Mouse (Mus musculus) left cerebral cortex, adult 11 months (tissue): ENCODE measurements around the gene Borcs7.

Source experiments
- DNase-seq: peaks from one replicate; pipeline ENCODE4 v3.0.0; 2022; ENCODE audit warnings: low spot score

The Borcs7 gene

DNA sequence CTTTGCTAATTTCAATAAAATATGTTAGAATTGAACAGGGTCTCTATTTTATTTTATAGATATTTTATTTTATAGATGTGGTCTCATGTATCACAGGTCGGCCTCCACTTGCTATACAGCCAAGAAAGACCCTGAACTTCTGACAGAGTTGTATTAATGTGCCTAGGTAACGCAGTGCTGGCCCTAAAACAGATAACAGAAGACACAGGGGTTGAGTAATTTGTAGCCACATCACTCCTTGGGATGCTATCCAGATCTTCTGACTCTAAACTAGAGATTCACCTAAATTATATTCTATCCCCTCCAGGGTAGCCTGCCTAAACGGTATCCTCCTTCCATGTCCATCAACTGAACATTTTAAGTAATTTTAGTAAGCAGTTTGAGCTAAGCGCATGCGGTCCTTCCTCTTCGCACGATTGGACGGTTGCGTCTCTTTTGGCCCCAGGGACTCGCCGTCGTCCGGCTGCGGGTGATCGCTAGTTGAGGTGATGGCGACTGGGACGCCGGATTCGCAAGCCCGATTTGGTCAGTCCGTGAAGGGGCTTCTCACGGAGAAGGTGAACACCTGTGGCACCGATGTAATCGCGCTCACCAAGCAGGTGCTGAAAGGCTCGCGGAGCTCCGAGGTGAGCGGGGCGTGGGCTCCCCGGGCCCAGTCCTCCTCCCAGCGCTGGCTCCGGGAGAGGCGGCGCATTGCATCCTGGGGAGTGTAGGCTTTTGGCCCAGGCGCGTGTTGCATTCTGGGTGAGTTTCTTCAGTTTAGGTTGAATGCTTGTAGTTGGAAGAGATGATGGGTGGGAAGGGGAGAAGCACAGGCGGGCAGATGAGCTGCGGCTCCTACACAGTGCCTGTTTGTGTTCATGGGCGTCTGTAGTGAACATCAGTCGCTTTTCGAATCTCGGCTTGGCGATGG, at the start of gene Borcs7:
TSS of gene Borcs7 (plus strand) at position 447 of the 913 bp plus-strand sequence.
- peak; percentile 80 for DNase-seq

DNA sequence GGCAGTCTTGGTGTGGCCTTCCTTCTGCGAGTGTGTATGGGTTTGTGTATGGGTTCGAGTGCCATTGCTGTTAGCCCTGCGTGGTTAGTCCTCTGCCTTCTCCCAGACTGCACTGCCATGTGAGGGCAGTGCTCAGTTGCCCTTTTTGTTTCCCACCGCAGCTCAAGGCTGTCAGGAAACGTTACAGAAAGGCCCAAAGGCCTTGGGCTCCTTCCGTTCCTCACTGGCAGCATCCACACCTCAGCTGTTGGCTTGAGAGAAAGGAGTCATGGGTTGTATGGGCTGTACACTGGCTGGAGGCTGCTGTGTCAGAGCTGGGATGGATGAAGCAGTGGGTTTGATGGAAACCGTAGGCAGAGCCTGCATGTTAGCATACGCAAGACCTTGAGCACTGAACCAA, 48.9 kb upstream of the Borcs7 start:
- no peak for DNase-seq

DNA sequence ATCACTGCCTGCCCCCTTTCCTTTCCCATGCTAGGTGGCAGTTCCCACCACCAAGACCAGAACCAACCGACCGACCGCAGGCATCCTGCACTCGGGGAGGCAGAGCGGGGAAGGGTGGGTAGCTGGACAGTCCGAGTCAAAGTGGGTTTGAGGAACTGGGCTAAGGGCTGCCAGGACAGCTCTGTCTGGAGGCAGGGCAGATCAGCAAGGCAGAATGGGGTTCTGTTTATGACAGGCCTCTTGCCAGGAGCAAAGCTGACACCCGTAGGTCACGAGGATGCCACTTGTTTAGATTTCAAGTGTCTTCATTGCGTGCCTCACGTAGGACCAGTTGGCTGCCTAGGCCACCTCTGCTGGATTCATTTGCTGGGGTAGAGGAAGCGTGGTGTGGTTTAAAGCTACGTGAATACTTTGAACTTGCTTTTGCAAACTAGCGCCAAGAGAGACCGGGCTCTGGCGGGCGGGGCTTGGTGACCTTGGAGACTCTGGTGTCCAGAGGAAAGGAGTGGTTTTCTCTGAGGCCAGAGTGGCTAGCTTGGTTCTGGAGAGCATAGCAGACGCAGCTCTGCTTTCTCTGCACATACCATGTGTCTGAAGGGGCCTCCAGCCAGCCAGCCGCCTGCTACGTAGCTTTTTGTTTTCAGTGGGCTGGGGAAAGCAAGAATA, 48.2 kb upstream of the Borcs7 start:
- DNase-seq, result no peak

DNA sequence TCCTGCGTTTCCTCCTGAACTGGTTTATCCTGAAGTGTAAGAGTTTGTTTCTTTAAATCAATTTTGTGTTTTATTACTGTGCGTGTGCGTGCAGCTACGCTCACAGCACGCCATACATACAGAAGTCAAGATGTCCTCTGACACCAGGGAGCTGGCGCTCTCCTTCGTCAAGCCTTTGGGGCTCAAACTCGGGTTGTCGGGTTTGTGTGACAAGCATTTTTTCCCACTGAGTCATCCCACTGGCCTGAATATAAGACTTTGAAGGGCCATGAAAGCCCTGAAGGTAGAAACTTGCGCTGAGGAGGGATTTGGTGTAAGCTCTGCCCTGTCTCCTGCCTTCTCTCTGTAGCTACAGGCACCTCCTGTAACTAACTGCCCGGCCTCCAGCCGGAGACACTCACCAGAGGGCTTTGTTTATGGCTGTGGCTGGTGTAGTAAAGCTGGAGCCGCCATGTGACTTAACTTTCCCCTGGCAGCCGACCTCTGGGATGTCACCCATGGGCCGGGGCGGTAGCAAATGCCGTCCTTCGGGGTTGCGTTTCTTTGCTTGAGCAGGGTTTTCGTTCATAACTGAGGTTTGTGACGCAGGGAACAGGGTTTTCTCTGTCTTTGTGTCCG, 47.5 kb upstream of the Borcs7 start:
- no peak for DNase-seq

DNA sequence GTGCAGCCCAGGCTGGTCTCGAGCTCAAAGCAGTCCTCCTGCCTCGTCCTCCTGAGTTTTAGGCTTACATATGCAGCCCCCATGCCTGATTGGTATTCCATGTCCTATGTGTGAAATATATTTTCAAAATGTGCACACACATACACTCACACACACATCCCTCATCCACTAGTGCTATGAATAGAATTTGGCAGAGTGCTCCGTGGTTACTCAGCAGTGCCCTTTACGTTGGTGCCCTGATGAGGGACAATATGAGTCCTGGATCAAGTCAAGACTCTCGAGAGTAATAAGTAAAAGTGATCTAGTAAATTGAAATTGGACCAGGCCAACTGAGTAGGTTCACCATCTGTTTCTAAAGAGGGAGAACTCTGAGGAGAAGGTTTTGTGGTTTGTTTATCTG, 46.5 kb upstream of the Borcs7 start:
- no peak for DNase-seq

DNA sequence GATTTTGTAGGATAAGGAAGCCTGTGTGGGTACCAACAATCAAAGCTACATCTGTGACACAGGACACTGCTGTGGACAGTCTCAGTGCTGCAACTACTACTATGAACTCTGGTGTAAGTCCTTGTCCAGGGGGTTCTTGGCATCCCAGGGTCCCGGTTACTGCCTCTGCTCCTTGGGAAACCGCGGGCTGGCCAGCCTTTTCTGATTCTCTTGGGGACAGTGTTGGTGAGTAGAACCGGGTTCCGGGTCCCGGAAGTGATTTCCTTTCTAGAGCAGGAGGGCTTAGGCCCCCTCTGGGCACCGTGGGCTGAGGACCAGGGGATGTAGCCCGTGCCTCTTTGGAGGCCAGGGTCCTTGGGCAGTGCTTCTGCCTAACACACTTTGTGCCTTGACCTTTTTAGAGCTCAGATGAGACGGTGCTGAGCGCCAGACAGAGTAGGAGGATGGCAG, 45.3 kb upstream of the Borcs7 start:
- no peak for DNase-seq

DNA sequence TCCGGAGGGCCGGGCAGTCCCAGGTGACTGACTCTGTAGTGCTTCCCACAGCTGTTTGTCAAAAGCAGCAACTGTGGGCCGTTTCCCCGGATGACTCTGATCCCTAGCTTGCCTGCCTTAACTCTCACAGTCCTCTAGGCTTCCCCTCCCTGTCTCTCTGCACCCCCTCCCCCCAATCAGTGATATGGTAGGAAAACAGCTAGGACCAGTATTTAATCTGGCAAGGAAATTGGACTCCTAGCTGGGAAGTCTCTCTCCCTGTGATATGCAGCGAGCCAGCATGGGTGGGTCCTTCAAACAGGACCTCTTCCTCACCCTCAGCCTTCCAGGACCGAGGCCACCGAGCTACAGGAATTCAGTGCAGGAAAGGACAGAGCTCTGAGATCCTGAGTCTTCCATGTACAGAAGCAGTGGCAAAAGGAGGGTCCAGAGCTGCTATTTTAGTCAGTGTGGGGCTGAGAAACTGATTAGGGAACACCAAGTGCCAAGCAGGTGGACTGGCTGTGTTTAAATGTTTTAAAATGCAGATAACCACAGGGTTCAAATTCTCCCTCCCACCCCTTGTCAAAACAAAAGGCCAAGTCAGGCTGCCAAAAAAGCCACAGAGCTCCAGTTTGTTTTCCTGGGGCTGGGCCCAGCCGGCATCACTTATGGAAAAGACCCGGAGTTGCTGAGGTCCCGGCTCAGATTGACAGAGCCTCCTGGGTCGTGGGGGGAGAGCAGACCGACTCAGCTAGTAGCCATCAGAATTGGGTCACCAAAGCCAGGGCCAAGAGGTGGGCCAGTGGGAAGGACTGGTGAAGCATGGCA, 44.7 kb upstream of the Borcs7 start:
- DNase-seq, result no peak

DNA sequence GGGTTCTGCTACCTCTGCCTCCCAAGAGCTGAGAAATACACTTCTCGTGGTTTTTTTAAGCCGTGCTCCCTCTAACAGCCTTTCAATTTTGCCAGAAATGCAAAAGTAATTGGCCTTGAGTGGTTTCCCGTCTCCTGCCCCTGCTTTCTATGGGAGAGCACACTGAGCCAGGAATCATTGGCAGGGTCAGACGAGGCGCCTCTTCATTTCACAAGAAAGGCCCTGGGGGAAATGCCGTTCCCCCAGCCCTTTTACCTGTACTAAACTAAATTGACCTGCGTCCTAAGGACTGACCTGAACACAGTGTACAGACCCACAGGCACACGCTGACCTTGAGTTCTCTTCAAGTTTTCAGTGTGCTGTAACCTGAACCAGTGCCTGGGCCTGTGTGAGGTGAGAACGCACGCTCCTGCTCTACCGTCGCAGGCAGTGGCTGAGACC, 43.6 kb upstream of the Borcs7 start:
- no peak for DNase-seq

DNA sequence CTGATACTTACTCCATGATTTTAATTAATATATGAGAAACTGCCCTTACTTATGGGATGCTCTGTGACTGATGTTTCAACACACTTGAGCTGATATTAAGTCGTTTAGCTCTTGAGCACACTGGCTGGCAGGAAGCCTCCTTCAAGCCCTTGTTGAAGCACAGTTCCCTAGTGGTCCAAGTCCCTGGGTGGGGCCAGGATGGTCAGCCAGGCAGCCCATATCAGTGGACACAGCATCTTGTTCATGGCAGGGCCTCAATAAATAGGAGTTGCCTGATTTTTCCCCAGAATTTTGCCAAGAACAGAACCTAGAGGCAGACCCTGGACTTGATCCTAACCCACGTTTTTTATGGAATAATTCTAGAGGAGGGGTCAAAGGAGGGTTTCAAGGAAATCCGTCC, 42.5 kb upstream of the Borcs7 start:
- no peak for DNase-seq

DNA sequence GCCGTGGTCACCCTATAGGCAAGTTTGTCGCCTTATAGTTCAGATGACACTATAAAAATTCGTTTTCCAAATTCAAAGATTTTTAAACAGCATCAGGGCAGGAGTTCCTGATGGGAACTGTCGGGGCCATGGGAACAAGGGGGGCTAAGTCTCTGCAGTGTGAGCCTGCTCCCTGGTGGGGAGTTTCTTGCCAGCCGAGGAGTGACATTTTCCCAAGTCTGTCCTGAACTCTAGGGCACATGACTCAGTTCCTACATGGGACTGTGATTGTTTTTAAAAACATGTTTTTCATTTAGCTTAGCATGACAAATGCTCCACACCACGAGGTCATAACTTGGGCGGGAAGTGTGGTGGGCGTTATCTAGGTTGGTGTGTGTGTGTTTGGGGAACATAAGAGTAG, 41.9 kb upstream of the Borcs7 start:
- DNase-seq, result no peak

DNA sequence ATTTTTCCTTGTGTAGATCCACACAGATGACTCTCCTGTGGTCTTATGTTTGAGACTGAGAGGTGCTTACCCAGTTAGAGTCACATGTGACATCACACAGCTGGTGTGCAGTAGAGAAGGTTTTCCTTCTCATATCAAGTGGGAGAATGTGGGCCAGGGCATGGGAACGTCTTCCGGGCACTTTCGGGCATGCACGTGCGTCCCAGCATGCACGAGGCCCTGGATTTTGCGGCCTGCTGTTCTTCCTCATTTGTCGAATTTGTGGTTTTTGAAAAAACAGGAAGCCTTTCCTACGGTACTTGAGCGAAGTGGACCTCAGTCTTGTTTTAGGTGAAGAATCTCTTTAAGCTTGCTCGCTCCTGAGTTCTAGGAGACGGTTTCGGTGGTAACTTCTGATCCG, 41.1 kb upstream of the Borcs7 start:
- no peak for DNase-seq

DNA sequence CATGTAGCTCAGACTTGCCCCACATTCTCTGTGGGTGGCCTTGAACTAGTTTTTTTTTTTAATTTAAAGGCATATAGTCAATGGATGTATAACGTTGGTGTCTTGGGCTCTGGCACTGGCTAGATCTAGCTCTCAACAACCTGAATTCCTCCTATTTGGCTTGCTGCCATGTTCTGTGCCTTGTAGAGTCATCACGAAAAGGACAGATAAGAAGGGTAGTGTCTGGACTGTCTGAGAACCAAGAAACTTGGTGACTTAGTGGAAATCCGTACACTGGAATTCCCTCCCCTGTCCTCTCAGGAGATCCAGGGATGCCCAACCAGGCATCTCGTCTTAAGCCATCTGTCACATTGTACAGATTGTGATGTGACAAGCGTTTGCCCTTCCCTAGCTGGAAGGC, 36.5 kb upstream of the Borcs7 start:
- no peak for DNase-seq

DNA sequence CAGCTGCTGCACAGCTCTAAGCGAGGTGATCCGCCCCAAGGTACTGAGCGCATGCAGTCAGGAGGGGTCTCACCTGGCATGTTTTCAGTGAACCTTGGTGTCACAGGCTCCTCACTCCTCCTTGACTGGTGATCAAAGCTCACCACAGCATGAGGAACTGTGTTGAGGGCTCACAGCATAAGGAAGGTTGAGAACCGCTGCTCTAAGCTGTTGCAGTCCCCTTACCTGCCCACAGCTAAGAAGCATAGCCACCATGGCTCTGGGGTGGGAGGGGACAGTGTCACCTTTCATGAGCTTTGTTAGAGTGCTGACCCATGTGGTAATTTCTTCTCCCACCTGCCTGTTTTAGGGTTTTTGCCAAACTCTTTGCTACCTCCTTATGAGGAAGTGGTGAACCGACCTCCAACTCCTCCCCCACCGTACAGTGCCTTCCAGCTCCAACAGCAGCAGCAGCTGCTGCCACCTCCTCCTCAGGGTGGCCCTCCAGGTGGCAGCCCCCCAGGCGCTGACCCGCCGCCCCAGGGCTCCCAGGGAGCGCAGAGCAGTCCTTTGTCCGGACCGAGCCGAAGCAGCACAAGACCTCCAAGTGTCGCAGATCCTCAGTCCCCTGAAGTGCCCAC, 36.0 kb upstream of the Borcs7 start:
- DNase-seq, result no peak

DNA sequence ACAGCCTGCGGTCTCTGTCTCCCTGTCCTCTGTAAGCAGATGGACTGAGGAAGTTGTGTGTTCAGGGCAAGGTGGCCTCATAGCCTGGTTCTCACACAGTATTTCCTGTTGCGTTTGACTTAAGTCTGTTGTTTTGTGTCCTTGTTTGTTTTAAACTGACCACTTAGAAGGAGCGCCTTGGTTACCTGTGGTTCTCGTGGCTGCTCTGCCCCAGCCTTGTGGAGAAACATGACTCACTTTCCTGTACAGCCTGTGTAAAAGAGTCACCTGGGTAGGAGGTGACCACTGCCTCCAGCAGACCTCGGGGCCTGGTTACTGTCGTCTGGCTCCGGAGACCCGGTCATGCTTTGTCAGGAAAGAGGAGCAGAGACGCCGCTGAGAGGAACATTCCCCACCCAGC, 34.1 kb upstream of the Borcs7 start:
- DNase-seq, result no peak

DNA sequence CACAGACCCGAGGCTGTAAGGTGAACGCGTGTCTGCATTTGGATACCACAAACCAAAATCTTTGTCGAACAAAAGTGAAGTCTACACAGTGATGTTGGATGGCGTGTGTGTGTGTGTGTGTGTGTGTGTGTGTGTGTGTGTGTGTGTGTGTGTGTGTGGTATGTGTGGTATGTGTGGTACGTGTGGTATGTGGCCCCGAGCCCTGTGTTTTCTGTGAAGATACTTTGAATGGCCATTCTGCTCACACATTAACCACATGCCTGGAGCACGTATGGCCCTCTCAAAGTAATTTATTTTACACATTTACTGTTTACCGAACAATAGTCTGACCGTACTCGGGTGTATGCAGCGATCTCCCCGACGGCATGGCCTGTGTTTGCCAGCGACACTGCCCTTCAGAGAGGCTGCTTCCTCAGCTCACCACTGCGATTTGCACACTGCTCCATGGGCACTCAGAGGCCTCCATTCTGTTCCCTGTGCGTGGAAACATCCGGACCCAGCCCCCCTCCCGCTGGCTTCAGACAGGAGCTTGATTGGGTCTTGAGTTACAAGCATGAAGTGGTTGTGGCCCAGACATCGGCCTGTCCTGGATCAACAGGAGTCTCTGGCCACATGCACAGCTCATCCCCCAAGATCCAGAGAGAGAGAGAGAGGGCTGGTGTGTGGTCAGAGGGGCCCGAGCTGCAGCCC, 33.4 kb upstream of the Borcs7 start:
- DNase-seq, result no peak

DNA sequence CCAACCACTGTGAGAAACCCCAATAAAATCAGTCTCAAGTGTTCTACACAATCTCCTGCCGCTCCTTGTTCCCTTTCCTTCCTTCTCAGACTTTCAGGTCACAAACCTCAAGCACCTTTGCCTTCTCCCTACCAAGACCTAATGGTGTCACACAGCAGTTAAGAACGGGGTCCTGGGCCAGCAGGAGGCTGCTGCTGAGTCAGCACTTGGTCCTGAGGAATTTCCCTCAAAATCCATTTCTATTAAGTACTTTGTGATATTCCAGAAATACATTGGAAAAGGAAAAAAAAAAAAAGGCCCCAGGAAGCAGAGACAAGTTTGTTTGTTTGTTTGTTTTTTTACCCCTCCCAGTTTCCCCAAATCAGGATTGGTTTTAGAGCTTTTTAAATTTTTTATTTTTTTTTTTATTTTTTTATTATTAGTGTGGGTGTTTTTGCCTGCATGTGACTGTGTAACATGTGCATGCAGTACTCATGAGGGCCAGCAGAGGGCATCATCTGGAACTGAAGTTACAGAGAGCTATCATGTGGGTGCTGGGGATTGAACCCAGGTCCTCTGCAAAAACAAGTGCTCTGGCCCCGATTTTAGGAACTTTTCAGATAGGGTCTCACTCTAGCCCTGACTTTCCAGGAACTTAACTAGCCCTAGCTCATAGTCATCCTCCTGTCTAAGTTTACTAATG, 32.2 kb upstream of the Borcs7 start:
- no peak for DNase-seq

DNA sequence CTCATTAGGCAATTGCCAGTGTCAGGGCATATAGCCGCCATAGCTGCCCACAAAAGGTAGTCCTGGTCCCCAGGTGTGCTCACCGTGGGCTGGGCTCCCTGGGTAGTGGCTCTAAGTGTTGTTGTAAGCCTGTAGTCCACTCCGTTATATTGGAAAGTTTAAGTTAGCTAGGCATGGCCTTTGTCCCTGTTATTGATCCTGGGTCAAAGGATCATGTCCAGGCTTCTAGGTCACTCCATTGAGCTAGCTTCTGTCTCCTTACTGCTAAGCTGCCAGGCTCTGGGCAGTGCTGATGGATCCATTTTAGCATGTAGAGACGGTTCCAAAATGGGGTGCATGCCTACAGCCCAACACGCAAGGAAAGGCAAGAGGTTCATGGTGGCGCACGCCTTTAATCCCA, 31.4 kb upstream of the Borcs7 start:
- DNase-seq, result no peak

DNA sequence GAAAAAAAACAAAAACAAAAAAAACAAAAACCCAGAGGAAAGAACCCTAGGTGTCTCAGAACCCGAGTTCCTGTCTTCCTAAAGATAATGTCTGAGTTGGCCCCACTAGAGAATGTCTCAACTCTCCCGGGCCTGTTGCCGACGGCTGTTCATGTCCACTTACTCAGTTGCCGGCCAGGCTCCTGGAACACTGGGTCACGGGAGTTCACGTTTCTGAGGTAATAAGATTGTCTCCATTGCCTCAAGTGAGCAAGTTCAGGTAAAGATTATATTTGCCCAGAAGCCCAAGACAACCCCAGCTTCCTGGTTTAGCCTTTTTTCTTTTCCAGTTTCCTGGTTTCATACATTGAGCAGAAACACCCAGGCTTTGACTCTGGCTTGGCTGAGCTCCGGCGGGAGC, 30.9 kb upstream of the Borcs7 start:
- no peak for DNase-seq

DNA sequence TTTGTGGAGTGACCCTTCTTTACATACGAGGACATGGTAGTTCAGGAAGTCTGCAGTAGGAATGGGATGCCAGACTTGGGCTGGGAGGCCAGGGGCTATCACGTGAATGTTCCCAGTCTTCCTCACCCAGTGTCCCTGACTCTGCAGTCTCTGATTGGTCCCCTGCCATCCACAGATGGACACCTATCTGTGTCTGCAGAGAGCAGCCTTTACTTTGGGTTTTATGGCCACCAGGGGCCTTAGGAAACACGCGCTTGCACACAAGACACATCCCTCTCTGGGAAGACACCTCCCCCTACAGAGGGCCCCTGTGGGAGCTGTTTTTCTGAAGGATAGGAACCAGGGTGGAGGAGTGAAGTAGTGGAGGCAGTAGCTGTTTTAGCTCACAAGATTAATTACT, 28.2 kb upstream of the Borcs7 start:
- DNase-seq, result no peak

DNA sequence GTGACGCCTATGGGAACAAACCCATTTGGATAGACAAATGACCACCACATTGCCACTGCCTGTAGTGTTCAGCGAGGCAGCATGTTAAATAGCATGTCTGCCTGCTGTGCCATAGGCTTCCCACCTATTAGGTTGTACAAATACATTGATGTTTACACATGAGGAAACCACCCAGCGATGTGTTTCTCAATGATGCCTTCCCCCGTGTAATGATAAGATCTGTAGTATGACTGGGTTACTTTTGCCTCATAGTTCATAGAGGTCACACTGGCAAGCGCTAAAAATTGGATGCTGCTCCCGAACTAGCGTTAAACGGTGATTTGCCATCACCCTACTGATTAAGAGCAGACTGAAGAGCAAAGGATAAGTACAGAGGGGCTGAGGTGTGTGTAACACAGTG, 27.5 kb upstream of the Borcs7 start:
- DNase-seq, result no peak

DNA sequence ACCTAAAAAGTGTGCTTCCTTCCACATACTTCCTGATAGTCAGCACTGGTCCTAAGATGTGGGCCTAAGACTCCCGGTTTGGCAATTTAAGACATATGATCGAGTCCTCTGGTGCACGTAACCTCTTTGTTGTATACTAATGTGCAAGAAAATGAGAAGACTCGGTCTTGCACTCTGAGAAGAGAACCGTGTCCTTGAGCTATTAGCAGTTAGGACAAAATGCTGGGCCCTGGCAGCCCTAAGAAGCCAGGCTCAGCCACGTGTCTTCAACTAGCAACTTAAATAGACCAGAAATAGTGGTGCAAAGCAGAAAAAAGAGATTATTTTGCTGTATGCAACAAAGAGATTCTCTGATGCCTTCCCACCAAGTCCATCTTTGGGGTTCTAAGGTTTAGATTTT, 26.9 kb upstream of the Borcs7 start:
- DNase-seq, result no peak
